Mouse (Mus musculus) forebrain, embryonic 13.5 days (tissue): Measurements from ENCODE around the gene Hspb1. TPM values are rescaled to one million over a fixed set of nuclear protein-coding genes. Genes with fewer than 3 reads are reported as not detected.

Experiments
- ATAC-seq: fragments of 200-750 bp; cut with Nextera tagmentation; 2 replicates; pipeline ENCODE4 v1.8.0; 2017
- H3K27ac ChIP-seq: fragments of 300-500 bp; sonication (generic); 2 replicates; pipeline ENCODE4 v1.5.1; 2015; ENCODE audit warnings: inconsistent platforms, mild to moderate bottlenecking, moderate library complexity
- H3K27me3 ChIP-seq: fragments of 300-500 bp; sonication (generic); 2 replicates; pipeline ENCODE4 v1.6.1; 2015; ENCODE audit warnings: mild to moderate bottlenecking, inconsistent platforms
- H3K36me3 ChIP-seq: fragments of 300-500 bp; sonication (generic); 2 replicates; pipeline ENCODE4 v1.6.1; 2015; ENCODE audit warnings: mild to moderate bottlenecking, inconsistent platforms; ENCODE audit not compliant: poor library complexity, severe bottlenecking
- H3K4me1 ChIP-seq: fragments of 300-500 bp; sonication (generic); 2 replicates; pipeline ENCODE4 v1.6.1; 2015; ENCODE audit warnings: inconsistent platforms
- H3K4me2 ChIP-seq: fragments of 300-500 bp; sonication (generic); 2 replicates; pipeline ENCODE4 v1.6.1; 2015; ENCODE audit warnings: inconsistent platforms, mild to moderate bottlenecking, moderate library complexity
- H3K4me3 ChIP-seq: fragments of 300-500 bp; sonication (generic); 2 replicates; pipeline ENCODE4 v1.5.1; 2015; ENCODE audit warnings: mild to moderate bottlenecking, inconsistent platforms
- H3K9ac ChIP-seq: fragments of 300-500 bp; sonication (generic); 2 replicates; pipeline ENCODE4 v1.6.1; 2015; ENCODE audit warnings: mild to moderate bottlenecking, inconsistent platforms
- H3K9me3 ChIP-seq: fragments of 300-500 bp; sonication (generic); replicated peaks from 2 replicates; pipeline ENCODE4 v1.6.1; 2016; ENCODE audit warnings: inconsistent platforms
- WGBS: fragments of 180-500 bp; shearing (Covaris S2); methylation state at CpG from one replicate; pipeline ENCODE4 v1.1.7; 2015; 5-methylcytosine and 5-hydroxymethylcytosine counted together
- polyA plus RNA-seq: library from polyadenylated mRNA; unstranded; fragments of >200 nt; fragmentation: Nextera tagmentation; extraction: Ambion mirVana; gene quantifications from 2 replicates; pipeline ENCODE4 v1.2.1, GENCODE M21; 2015

Gene Hspb1
- polyA plus RNA-seq, 1 experiment from 2014 or later, result 3.9 TPM

GRCm38 (mm10) chr5:135867637-135868593, 19.8 kb upstream of the Hspb1 start:
- peak overlapping the region; percentile 82 for H3K4me2 ChIP-seq

DNA sequence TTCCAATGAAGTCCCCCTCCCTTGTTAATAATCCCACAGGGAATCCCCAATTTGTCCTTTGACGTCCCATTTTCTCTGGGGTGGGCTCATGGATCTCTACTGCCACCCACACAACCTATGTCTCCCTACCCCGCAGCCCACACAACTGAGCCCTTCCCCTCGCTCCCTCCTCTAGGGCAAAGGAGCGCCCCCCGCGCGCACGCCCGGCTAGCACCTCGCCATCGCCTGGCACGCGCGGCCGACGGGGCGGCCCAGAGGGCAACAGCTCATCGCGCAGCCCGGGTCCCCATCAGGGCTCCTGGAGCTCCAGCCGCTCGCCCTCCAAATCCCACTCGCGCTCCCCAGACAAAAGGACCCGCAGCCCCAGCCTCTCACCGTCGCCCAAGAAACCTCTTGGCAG, 19.1 kb upstream of the Hspb1 start:
- peaks cover 89% of the 10 kb centered on the region for H3K27me3 ChIP-seq
- no peak for ATAC-seq
- 3% methylated on average over 27 of the region's 27 CpGs for WGBS
- H3K4me2 ChIP-seq, result peak overlapping the region; percentile 82
- H3K9ac ChIP-seq, result peak overlapping the region; percentile 70; the same call in 1 of the 2 replicates
- H3K4me3 ChIP-seq, result peak overlapping the region; percentile 48
- H3K36me3 ChIP-seq, result no peaks in the 10 kb centered on the region
- no peak overlapping the region for H3K27ac ChIP-seq
- H3K4me1 ChIP-seq, result peaks cover 17% of the 10 kb centered on the region
- no peaks in the 10 kb centered on the region for H3K9me3 ChIP-seq

More at GRCm38 (mm10) chr5:135867637-135868593, 19.8 kb upstream of the Hspb1 start:
- Histone ChIP-seq H3K27ac (no peak overlapping the region), H3K27me3 (peaks cover 84% of the 10 kb centered on the region), H3K36me3 (no peaks in the 10 kb centered on the region), H3K9ac (peak overlapping the region; percentile 70), H3K9me3 (no peaks in the 10 kb centered on the region), H3K4me3 (peak overlapping the region; percentile 48), H3K4me1 (peaks cover 17% of the 10 kb centered on the region)
- peak; percentile 52 for ATAC-seq
- under 1% methylated on average over 78 of the region's 89 CpGs for WGBS

DNA sequence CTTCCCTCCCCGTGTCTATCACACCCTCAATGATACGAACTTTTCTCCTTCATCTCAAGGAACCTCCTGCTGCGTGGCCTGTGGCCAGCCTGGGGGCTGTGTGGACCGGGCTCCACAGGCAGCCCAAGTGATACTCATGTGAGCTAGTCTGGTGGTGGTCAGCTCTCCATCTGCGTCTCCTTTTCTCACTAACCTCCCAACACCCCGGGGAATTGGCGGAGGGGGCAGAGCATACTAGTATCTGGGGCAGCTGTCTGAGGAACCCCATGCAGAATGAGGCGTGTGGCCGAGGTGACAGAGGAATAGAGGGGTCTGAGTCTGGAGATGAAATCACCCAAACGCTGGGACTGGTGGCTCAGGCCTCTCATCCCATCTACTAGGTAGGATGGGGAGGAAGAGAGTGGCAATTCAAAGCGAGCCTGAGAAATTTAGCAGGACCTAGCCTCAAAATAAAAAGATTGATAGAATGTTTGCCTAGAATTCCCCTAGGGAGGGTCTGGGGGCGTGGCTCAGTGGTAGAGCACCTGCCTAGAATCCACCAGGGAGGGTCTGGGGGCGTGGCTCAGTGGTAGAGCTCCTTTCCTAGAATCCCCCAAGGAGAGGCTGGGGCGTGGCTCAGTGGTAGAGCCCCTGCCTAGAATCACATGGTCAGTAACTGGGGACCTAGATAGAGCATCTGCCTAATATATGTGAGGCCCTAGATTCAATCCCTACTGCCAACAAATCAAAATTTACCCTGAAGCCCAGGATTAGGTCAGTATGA, 17.9 kb upstream of the Hspb1 start:
- Histone ChIP-seq H3K9ac (no peak overlapping the region), H3K4me2 (no peak overlapping the region), H3K4me3 (no peak overlapping the region), H3K27me3 (peaks cover 78% of the 10 kb centered on the region), H3K36me3 (no peaks in the 10 kb centered on the region), H3K27ac (no peak overlapping the region), H3K9me3 (no peaks in the 10 kb centered on the region), H3K4me1 (peaks cover 17% of the 10 kb centered on the region)
- no peak for ATAC-seq
- WGBS, result 68% methylated on average over 14 of the region's 14 CpGs

DNA sequence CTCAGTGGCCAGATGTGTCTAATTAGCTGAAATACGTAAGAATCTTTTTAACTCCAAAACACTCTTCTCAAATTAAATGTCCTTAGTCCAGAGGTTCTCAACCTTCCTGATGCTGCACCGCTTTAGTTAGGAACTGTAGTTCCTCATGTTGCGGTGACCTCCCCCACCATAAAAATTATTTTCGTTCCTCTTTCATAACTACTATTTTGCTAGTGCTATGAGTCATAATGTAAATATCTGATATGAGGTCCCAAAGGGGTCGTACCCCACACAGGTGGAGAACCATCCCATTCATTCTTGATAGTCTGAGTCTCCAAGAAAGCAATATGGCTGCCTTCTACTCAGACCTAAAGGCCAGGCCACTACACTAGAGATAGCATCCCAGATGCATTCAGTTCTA, 17.2 kb upstream of the Hspb1 start:
- no peak for ATAC-seq
- Histone ChIP-seq H3K27ac (no peak overlapping the region), H3K27me3 (peaks cover 72% of the 10 kb centered on the region), H3K4me1 (peaks cover 17% of the 10 kb centered on the region), H3K9ac (no peak overlapping the region), H3K4me2 (no peak overlapping the region), H3K36me3 (no peaks in the 10 kb centered on the region), H3K9me3 (no peaks in the 10 kb centered on the region), H3K4me3 (no peak overlapping the region)
- WGBS, result 88% methylated on average over 5 of the region's 5 CpGs

- no peaks in the 10 kb centered on the region for H3K36me3 ChIP-seq
- no peak overlapping the region for H3K27ac ChIP-seq
- H3K4me1 ChIP-seq, result peaks cover 16% of the 10 kb centered on the region
- H3K27me3 ChIP-seq, result peaks cover 53% of the 10 kb centered on the region
- H3K9ac ChIP-seq, result 0 out of 2 replicates have a peak overlapping the region, but pooled peaks have one; percentile 16
- WGBS, result 11% methylated on average over 16 of the region's 16 CpGs
- no peak for ATAC-seq
- no peaks in the 10 kb centered on the region for H3K9me3 ChIP-seq
- H3K4me2 ChIP-seq, result peak overlapping the region; percentile 10; the same call in 1 of the 2 replicates
- no peak overlapping the region for H3K4me3 ChIP-seq
Measured at GRCm38 (mm10) chr5:135872996-135873395, 14.7 kb upstream of the Hspb1 start.

DNA sequence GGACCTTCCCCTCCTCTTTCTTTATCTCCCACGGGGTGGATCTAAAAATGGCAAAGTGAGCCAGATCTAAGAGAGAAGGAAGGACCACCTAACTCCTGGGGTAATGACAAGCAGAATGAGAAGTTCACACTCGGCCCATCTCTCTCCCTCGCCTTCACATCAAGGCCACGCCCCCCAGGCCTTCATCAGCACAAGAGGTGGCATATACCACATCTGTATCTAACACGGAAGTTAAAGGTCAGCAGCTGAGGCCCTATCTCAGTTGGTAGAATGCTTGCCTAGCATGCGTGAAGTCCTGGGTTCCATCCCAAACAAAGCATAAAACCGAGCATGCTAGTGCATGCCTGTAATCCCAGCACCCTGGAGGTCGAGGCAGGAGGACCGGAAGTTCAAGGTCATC, 14.0 kb upstream of the Hspb1 start:
- Histone ChIP-seq H3K9ac (no peak overlapping the region), H3K27me3 (peaks cover 46% of the 10 kb centered on the region), H3K9me3 (no peaks in the 10 kb centered on the region), H3K4me2 (no peak overlapping the region), H3K27ac (no peak overlapping the region), H3K36me3 (no peaks in the 10 kb centered on the region), H3K4me3 (no peak overlapping the region), H3K4me1 (peaks cover 11% of the 10 kb centered on the region)
- 68% methylated on average over 9 of the region's 9 CpGs for WGBS
- ATAC-seq, result no peak

DNA sequence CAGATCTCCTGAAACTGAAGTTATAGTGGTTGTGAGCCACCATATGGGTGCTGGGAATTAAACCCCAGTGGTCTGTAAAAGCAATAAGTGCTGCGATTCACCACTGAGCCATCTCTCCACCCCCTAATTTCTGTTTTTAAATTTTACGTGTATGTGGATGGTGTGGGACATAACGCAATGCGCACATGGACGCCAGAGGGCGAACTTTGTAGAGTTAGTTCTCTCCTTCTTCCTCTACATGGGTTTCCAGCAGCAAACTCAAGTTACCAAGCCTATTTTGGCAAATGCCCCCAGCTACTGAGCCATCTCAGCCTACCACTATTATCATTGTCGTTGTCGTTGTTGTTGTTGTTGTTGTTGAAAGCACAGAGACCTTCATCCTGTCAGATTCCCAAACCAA, 10.5 kb upstream of the Hspb1 start:
- Histone ChIP-seq H3K27me3 (peaks cover 13% of the 10 kb centered on the region), H3K9me3 (no peaks in the 10 kb centered on the region), H3K4me2 (peak overlapping the region; percentile 63), H3K27ac (no peak overlapping the region), H3K36me3 (no peaks in the 10 kb centered on the region), H3K4me3 (peak overlapping the region; percentile 39; the same call in 1 of the 2 replicates), H3K4me1 (peaks cover 19% of the 10 kb centered on the region; the same call in 1 of the 2 replicates), H3K9ac (no peak overlapping the region)
- 17% methylated on average over 8 of the region's 8 CpGs for WGBS
- peak; percentile 70 for ATAC-seq

DNA sequence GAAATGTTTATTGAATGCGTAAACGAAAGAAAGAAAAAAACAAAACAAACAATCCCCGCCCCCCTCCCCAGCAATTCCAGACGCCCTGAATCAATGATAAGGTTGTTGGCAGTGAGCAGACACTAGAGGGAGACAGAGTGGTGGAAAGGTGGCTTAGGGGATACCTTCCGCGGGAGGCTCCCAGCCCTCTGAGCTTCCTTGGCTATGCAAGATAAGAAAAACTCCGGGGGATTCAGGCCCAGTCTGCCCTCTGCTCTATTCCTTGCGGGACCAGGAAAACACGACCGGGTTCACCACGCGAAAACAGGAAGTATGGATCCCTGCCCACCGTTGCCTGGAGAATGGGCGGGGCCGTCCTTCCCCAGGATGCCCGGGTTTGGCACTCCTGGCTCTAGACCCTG, 9.9 kb upstream of the Hspb1 start:
- Histone ChIP-seq H3K27ac (no peak overlapping the region), H3K27me3 (peaks cover 9% of the 10 kb centered on the region), H3K4me1 (peaks cover 19% of the 10 kb centered on the region; the same call in 1 of the 2 replicates), H3K36me3 (no peaks in the 10 kb centered on the region), H3K9ac (peak overlapping the region; percentile 49), H3K4me3 (peak overlapping the region; percentile 39), H3K4me2 (peak overlapping the region; percentile 63), H3K9me3 (no peaks in the 10 kb centered on the region)
- ATAC-seq, result peak; percentile 35
- WGBS, result 1% methylated on average over 16 of the region's 16 CpGs

GRCm38 (mm10) chr5:135879449-135880158, 8.1 kb upstream of the Hspb1 start:
- Histone ChIP-seq H3K36me3 (no peaks in the 10 kb centered on the region), H3K9ac (no peak overlapping the region), H3K4me2 (no peak overlapping the region), H3K9me3 (no peaks in the 10 kb centered on the region), H3K4me3 (no peak overlapping the region), H3K4me1 (peaks cover 19% of the 10 kb centered on the region; the same call in 1 of the 2 replicates), H3K27ac (no peak overlapping the region), H3K27me3 (no peaks in the 10 kb centered on the region)
- 58% methylated on average over 13 of the region's 13 CpGs for WGBS
- peak; percentile 64; the same call in 1 of the 2 replicates for ATAC-seq

GRCm38 (mm10) chr5:135884641-135885040, 3.1 kb upstream of the Hspb1 start:
- ATAC-seq, result no peak
- WGBS, result 70% methylated on average over 6 of the region's 6 CpGs
- no peak overlapping the region for H3K4me2 ChIP-seq
- H3K4me1 ChIP-seq, result peaks cover 13% of the 10 kb centered on the region; the same call in 1 of the 2 replicates
- H3K27ac ChIP-seq, result no peak overlapping the region
- H3K4me3 ChIP-seq, result no peak overlapping the region
- H3K9ac ChIP-seq, result no peak overlapping the region
- peaks cover 30% of the 10 kb centered on the region for H3K27me3 ChIP-seq
- no peaks in the 10 kb centered on the region for H3K36me3 ChIP-seq
- no peaks in the 10 kb centered on the region for H3K9me3 ChIP-seq

- H3K4me1 ChIP-seq, result 0 out of 2 replicates have a peak, but pooled peaks cover 8% of the 10 kb centered on the region
- no peaks in the 10 kb centered on the region for H3K36me3 ChIP-seq
- peak overlapping the region; percentile 27 for H3K4me2 ChIP-seq
- no peak overlapping the region for H3K27ac ChIP-seq
- H3K27me3 ChIP-seq, result peaks cover 50% of the 10 kb centered on the region
- H3K4me3 ChIP-seq, result no peak overlapping the region; the same call in 1 of the 2 replicates
- 5% methylated on average over 29 of the region's 30 CpGs for WGBS
- H3K9me3 ChIP-seq, result no peaks in the 10 kb centered on the region
- no peak for ATAC-seq
- H3K9ac ChIP-seq, result no peak overlapping the region
Measured at GRCm38 (mm10) chr5:135888405-135889215, 891 bp downstream of the Hspb1 start.
